Mouse (Mus musculus) hindbrain, postnatal 0 days (tissue): ENCODE measurements at regions not wholly inside any gene's neighbourhood (a gene's known extent, or its start where the extent isn't known, plus 50 kb on each side); places are given as distances from the start of the nearest gene placed in this dataset.

ENCODE experiments used
- ATAC-seq: fragments of 200-750 bp; cut with Nextera tagmentation; 2 replicates; pipeline ENCODE4 v1.8.0; 2017; ENCODE audit warnings: mild to moderate bottlenecking, moderate TSS enrichment, moderate library complexity
- DNase-seq: peaks from one replicate; pipeline ENCODE4 v3.0.0-alpha.2; 2015; ENCODE audit warnings: low spot score
- H3K27ac ChIP-seq: fragments of 300-500 bp; sonication (generic); 2 replicates; pipeline ENCODE4 v1.5.1; 2014; ENCODE audit warnings: mild to moderate bottlenecking
- H3K27me3 ChIP-seq: fragments of 300-500 bp; sonication (generic); 2 replicates; pipeline ENCODE4 v1.6.1; 2014; ENCODE audit warnings: low read length, mixed read lengths; ENCODE audit not compliant: insufficient read depth
- H3K36me3 ChIP-seq: fragments of 300-500 bp; sonication (generic); 2 replicates; pipeline ENCODE4 v1.6.1; 2014; ENCODE audit warnings: low read length, mixed read lengths; ENCODE audit not compliant: insufficient read depth
- H3K4me1 ChIP-seq: fragments of 300-500 bp; sonication (generic); 2 replicates; pipeline ENCODE4 v1.6.1; 2014; ENCODE audit warnings: antibody characterized with exemption, low read length, mixed read lengths; ENCODE audit not compliant: insufficient read depth
- H3K4me2 ChIP-seq: fragments of 300-500 bp; sonication (generic); 2 replicates; pipeline ENCODE4 v1.6.1; 2014; ENCODE audit warnings: low read depth, mild to moderate bottlenecking, low read length, moderate library complexity, mixed read lengths
- H3K4me3 ChIP-seq: fragments of 300-500 bp; sonication (generic); 2 replicates; pipeline ENCODE4 v1.5.1; 2014; ENCODE audit warnings: low read length
- H3K9ac ChIP-seq: fragments of 300-500 bp; sonication (generic); replicated peaks from 2 replicates; pipeline ENCODE4 v1.6.1; 2014; ENCODE audit warnings: mild to moderate bottlenecking, low read length, moderate library complexity, mixed read lengths
- H3K9me3 ChIP-seq: fragments of 300-500 bp; sonication (generic); 2 replicates; pipeline ENCODE4 v1.6.1; 2016; ENCODE audit warnings: low read length, mixed read lengths
- CTCF ChIP-seq: IDR thresholded peaks from 2 replicates; pipeline ENCODE4 v1.5.1; 2016; ENCODE audit warnings: antibody characterized with exemption, control low read depth, low read depth
- WGBS: fragments of 180-500 bp; shearing (Covaris S2); extraction: QIAGEN DNeasy Blood & Tissue Kit; methylation state at CpG from one replicate; pipeline ENCODE4 v1.1.7; 2014; 5-methylcytosine and 5-hydroxymethylcytosine counted together

DNA sequence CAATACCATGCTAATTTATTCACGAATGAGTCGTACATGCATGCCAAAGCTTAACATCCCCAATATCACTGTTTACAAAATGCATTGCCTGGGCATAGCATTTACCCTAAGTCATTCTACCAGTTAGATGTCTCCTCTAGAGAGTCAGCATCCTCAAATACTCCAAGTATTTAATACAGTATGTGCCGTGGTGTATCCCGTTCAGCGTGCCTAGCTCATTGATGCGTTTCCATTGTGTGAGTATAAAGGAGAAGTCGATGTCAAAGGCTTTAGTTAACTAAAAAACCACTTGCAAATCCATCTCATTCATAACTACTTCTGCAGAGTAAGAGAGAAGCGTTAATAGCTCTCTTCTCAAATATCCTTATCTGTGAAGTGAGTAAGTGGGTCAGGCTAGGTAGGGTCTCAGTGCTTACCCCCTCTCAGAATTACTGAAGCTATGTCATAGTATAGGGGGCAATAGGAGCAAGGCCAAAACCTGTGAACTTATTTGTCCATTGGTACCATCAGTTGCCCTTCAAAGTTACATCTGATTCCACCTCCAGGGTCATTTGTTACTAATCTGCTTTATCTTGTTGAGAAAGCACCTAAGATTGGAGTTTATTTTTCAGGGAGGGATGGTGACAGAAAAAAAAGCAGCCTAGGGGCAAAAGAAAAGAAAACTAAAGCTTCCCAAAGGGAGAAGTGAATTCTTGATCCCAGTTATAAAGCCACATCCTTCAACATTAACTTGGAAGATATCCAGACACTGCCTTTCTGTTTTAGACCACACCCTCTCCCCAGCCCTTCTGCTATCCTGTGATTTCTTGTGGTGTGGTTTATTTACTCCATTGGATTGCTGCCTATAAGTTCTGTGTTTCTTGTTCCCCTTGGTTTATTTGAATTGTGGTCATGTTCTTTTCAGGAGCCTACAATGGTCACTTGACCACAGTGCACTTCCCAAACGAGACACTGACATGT lies 427.2 kb upstream of the Ubash3b start:
- WGBS = 25% methylated on average over 9 of the region's 9 CpGs
- TF ChIP-seq CTCF = no peak
- H3K27ac ChIP-seq = peak overlapping the region; percentile 52
- H3K9ac ChIP-seq = peak overlapping the region; percentile 40
- H3K36me3 ChIP-seq = peaks cover 12% of the 10 kb centered on the region; the same call in 1 of the 2 replicates
- H3K4me1 ChIP-seq = peaks cover 32% of the 10 kb centered on the region
- H3K9me3 ChIP-seq = no peaks in the 10 kb centered on the region
- ATAC-seq (no peak), DNase-seq (no peak)
- no peaks in the 10 kb centered on the region for H3K27me3 ChIP-seq
- H3K4me2 ChIP-seq = peak overlapping the region; percentile 56
- H3K4me3 ChIP-seq = peak overlapping the region; percentile 10; the same call in 1 of the 2 replicates

DNA sequence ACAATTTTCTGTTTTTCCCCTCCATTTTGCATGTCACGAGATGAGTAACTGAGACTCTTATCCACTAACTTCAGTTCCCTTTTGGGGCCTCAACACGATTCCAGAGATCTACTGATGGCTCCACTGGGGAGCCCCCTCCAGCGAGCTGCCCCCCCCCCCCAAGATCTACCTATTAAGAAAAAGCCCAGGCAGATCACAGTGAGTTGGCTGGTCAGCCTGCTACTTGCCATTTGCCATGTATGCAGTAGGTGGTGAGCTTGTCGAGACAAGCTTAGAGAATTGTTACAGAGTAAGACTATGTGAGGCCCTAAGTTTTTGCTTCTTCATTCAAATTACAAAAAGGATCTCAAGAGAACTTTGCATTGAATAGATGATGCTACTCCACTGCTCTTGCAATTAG lies 426.3 kb upstream of the Ubash3b start:
- Histone ChIP-seq H3K36me3 (peaks cover 12% of the 10 kb centered on the region; the same call in 1 of the 2 replicates), H3K27ac (peak overlapping the region; percentile 82), H3K9ac (peak overlapping the region; percentile 51), H3K27me3 (no peaks in the 10 kb centered on the region), H3K4me1 (peaks cover 27% of the 10 kb centered on the region), H3K4me3 (peak overlapping the region; percentile 80; the same call in 1 of the 2 replicates), H3K4me2 (peak overlapping the region; percentile 56), H3K9me3 (no peaks in the 10 kb centered on the region)
- DNase-seq (no peak), ATAC-seq (no peak)
- TF ChIP-seq CTCF = peak; percentile 49
- 14% methylated on average over 4 of the region's 4 CpGs for WGBS

DNA sequence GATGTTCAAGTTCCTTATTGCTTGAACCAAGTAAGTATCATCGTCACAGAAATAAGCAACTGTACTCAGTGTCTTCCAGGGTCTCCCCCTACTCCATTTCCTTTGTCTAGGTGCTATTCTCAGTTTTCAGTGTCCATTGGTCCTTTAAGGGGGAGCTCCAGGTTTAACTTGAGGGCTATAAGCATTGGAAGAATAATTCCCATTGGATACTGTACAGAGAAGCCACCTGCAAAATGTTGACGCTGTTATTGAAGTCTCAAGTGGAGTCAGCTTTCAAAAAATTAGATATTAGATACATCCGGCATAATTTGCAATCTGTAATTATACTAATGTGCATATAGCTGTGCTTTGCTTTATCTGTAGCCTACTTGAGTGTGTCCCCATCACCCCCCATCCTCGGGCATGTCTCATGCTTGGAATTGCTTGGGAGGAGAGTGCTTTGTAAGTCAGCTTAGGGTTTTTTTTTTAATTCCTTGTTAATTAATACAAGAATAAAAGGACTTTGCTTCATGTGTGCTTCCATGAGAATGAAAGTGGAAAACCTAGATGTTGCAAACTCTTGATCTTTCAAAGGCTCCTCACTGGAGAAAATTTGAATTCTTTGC lies 425.6 kb upstream of the Ubash3b start:
- H3K4me1 ChIP-seq = peaks cover 27% of the 10 kb centered on the region
- H3K27me3 ChIP-seq = no peaks in the 10 kb centered on the region
- TF ChIP-seq CTCF = no peak
- DNase-seq = no peak
- H3K36me3 ChIP-seq = peaks cover 12% of the 10 kb centered on the region; the same call in 1 of the 2 replicates
- peak overlapping the region; percentile 56 for H3K4me2 ChIP-seq
- H3K9ac ChIP-seq = peak overlapping the region; percentile 51
- no peaks in the 10 kb centered on the region for H3K9me3 ChIP-seq
- 16% methylated on average over 4 of the region's 4 CpGs for WGBS
- H3K4me3 ChIP-seq = peak overlapping the region; percentile 80
- no peak for ATAC-seq
- peak overlapping the region; percentile 82 for H3K27ac ChIP-seq

DNA sequence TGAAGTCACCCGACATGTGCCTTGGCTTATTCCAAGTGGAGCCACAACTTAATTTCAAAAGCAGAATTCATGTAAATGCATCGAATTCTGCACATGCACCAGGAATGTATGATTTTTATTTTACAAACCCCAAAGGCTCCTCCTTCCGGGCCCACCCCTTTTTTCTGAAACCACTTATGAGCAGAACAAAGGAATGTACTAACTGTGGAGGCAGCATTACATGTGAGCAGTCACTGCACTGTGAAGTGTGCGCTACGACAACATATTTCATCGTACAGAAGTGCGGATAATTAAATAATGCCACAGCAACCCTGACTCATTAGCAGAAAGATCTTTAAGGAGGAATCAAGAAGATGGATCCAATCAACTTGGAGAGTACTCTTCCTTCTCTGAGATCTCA lies 424.8 kb upstream of the Ubash3b start:
- Histone ChIP-seq H3K36me3 (peaks cover 12% of the 10 kb centered on the region; the same call in 1 of the 2 replicates), H3K4me1 (peaks cover 27% of the 10 kb centered on the region), H3K9ac (peak overlapping the region; percentile 51), H3K27ac (peak overlapping the region; percentile 82), H3K4me2 (peak overlapping the region; percentile 56), H3K27me3 (no peaks in the 10 kb centered on the region), H3K9me3 (no peaks in the 10 kb centered on the region), H3K4me3 (peak overlapping the region; percentile 80)
- ATAC-seq = no peak
- peak; percentile 67 for DNase-seq
- 15% methylated on average over 7 of the region's 7 CpGs for WGBS
- TF ChIP-seq CTCF = no peak

DNA sequence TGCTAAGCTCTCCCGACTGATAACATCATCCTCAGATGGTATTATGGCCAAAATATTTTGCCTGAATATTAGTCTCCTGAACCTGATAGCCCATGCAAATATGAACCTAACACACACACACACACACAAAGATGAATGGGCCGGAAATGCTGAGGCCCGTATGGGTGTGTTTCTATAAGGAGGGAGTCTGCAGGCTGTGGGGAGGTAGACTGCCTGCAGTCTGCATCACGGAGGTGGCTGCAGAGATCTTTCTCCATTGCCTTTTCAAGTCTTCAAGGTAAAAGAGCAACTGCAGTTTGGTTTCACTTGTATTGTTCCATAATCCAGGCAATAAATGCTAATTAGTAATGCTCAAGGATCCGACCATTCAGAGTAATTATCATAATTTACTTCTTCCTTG lies 424.3 kb upstream of the Ubash3b start:
- Histone ChIP-seq H3K4me1 (peaks cover 26% of the 10 kb centered on the region), H3K27me3 (no peaks in the 10 kb centered on the region), H3K36me3 (peaks cover 9% of the 10 kb centered on the region; the same call in 1 of the 2 replicates), H3K9ac (peak overlapping the region; percentile 51), H3K27ac (peak overlapping the region; percentile 82), H3K4me2 (peak overlapping the region; percentile 56), H3K9me3 (no peaks in the 10 kb centered on the region), H3K4me3 (peak overlapping the region; percentile 80)
- TF ChIP-seq CTCF = no peak
- ATAC-seq (no peak), DNase-seq (no peak)
- WGBS = 10% methylated on average over 5 of the region's 5 CpGs

DNA sequence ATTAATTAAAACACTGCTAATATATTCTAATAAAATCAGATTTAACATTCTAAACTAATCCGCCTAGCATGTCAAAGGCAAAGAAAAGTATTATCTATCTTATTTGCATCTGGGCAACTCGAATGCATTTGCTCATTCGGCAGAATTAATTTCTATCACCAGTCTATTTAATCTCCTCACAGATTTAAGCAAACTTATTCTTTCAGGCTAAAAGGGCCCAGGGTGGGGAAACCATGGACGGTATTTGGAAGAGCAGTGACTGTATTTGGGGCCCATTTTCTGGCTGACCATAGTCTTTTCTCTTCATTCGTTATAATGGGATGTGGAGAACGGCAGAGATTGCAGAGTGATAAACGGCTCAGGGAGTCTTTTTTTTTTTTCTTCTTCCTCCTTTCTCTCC lies 423.5 kb upstream of the Ubash3b start:
- Histone ChIP-seq H3K27ac (peak overlapping the region; percentile 84), H3K4me3 (peak overlapping the region; percentile 80), H3K9me3 (no peaks in the 10 kb centered on the region), H3K4me1 (peaks cover 18% of the 10 kb centered on the region), H3K9ac (peak overlapping the region; percentile 95), H3K27me3 (no peaks in the 10 kb centered on the region), H3K4me2 (peak overlapping the region; percentile 56), H3K36me3 (peaks cover 1% of the 10 kb centered on the region; the same call in 1 of the 2 replicates)
- ATAC-seq (no peak), DNase-seq (no peak)
- TF ChIP-seq CTCF = no peak
- WGBS = 6% methylated on average over 7 of the region's 7 CpGs
